Mouse (Mus musculus): ENCODE results near the gene Osbpl11.

DNA sequence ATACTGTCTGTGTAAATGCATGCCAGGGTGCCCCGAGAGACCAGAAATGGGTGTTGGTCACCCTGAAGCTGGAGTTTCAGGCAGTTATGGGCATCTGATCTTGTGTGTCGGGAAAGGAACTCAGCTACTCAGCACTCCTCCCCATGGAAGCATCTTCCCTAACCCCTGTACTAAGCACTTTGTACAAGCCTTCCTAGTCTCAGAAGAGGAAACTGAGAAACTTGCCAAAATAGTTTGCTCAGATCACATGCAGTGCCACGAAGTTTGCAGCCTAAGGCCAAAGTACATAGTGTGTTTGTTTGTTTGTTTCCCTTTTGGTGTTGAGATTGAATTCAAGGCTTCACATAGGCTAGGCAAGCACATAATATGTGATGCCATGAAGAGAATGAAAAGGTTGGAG, 5.0 kb upstream of the Osbpl11 start:
- TF ChIP-seq CTCF (conservative IDR thresholded peaks at IDR 0.05; ENCODE audit: low read length), result no peak
- TF ChIP-seq NANOG (IDR thresholded peaks at IDR 0.05; ENCODE audit: borderline replicate concordance, low read length), result no peak
- no peak for TF ChIP-seq POU5F1 (IDR thresholded peaks at IDR 0.05; ENCODE audit: borderline replicate concordance, low read length)
